Mouse (Mus musculus) forebrain, embryonic 15.5 days (tissue): ENCODE measurements around the gene Orc1. TPM values are rescaled to one million over a fixed set of nuclear protein-coding genes. Genes with fewer than 3 reads are reported as not detected.

Experiments
- ATAC-seq: fragments of 200-750 bp; cut with Nextera tagmentation; replicated peaks from 2 replicates; pipeline ENCODE4 v1.8.0; 2017; ENCODE audit warnings: mild to moderate bottlenecking, moderate TSS enrichment, moderate library complexity
- H3K27ac ChIP-seq: fragments of 300-500 bp; sonication (generic); replicated peaks from 2 replicates; pipeline ENCODE4 v1.5.1; 2015; ENCODE audit warnings: mild to moderate bottlenecking, inconsistent platforms
- H3K27me3 ChIP-seq: fragments of 300-500 bp; sonication (generic); 2 replicates; pipeline ENCODE4 v1.6.1; 2015; ENCODE audit warnings: inconsistent platforms
- H3K36me3 ChIP-seq: fragments of 300-500 bp; sonication (generic); 2 replicates; pipeline ENCODE4 v1.6.1; 2015; ENCODE audit warnings: mild to moderate bottlenecking, inconsistent platforms
- H3K4me1 ChIP-seq: fragments of 300-500 bp; sonication (generic); 2 replicates; pipeline ENCODE4 v1.6.1; 2015; ENCODE audit warnings: inconsistent platforms
- H3K4me2 ChIP-seq: fragments of 300-500 bp; sonication (generic); replicated peaks from 2 replicates; pipeline ENCODE4 v1.6.1; 2015; ENCODE audit warnings: mild to moderate bottlenecking, inconsistent platforms
- H3K4me3 ChIP-seq: fragments of 300-500 bp; sonication (generic); 2 replicates; pipeline ENCODE4 v1.5.1; 2015; ENCODE audit warnings: mild to moderate bottlenecking, inconsistent platforms
- H3K9ac ChIP-seq: fragments of 300-500 bp; sonication (generic); replicated peaks from 2 replicates; pipeline ENCODE4 v1.6.1; 2015; ENCODE audit warnings: mild to moderate bottlenecking, inconsistent platforms
- H3K9me3 ChIP-seq: fragments of 300-500 bp; sonication (generic); 2 replicates; pipeline ENCODE4 v1.6.1; 2016; ENCODE audit warnings: inconsistent platforms
- WGBS: fragments of 180-500 bp; shearing (Covaris S2); methylation state at CpG from one replicate; pipeline ENCODE4 v1.1.7; 2015; ENCODE audit warnings: mixed read lengths; 5-methylcytosine and 5-hydroxymethylcytosine counted together
- polyA plus RNA-seq: library from polyadenylated mRNA; unstranded; fragments of >200 nt; fragmentation: Nextera tagmentation; extraction: Ambion mirVana; gene quantifications from 2 replicates; pipeline ENCODE4 v1.2.1, GENCODE M21; 2015

The Orc1 gene
- polyA plus RNA-seq, 1 experiment from 2014 or later, result 3.1 TPM

GRCm38 (mm10) chr4:108664407-108664806 is 85.2 kb downstream of the Orc1 start:
- Histone ChIP-seq H3K36me3 (peaks cover 20% of the 10 kb centered on the region; the same call in 1 of the 2 replicates), H3K27me3 (no peaks in the 10 kb centered on the region), H3K27ac (no peak overlapping the region), H3K4me2 (no peak overlapping the region), H3K9me3 (no peaks in the 10 kb centered on the region), H3K9ac (no peak overlapping the region), H3K4me1 (no peaks in the 10 kb centered on the region), H3K4me3 (no peak overlapping the region)
- 58% methylated on average over 2 of the region's 2 CpGs for WGBS
- ATAC-seq, result no peak

Other genes with a start within 250 kb of the Orc1 start
- gene Shisal2a, start 196.1 kb upstream of the Orc1 start, polyA plus RNA-seq, result 0.79 and 1.7 TPM in 2 replicates
- gene Gpx7, start 172.5 kb upstream of the Orc1 start, polyA plus RNA-seq, result 25.3 and 28.2 TPM in 2 replicates
- 75.7 and 77.1 TPM in 2 replicates for gene Tut4, start 120.0 kb upstream of the Orc1 start, polyA plus RNA-seq
- gene Prpf38a, start 87 bp upstream of the Orc1 start, polyA plus RNA-seq, result 96.9 and 99.9 TPM in 2 replicates
- gene Cc2d1b, start 40.5 kb downstream of the Orc1 start, polyA plus RNA-seq, result 21.6 and 21.8 TPM in 2 replicates
- gene 3110021N24Rik, start 140.2 kb downstream of the Orc1 start, polyA plus RNA-seq, result 2.0 and 2.1 TPM in 2 replicates
- gene Zfyve9, start 201.4 kb downstream of the Orc1 start, polyA plus RNA-seq, result 6.1 and 6.6 TPM in 2 replicates